Mouse (Mus musculus) kidney, postnatal 4 days (tissue): ENCODE results near the gene Ces1a.

ENCODE experiments used
- DNase-seq, 2 experiments: peaks; one replicate each; pipeline ENCODE4 v3.0.0; 2021; ENCODE audit warnings: mixed read lengths in 2 of 2

The Ces1a gene

DNA sequence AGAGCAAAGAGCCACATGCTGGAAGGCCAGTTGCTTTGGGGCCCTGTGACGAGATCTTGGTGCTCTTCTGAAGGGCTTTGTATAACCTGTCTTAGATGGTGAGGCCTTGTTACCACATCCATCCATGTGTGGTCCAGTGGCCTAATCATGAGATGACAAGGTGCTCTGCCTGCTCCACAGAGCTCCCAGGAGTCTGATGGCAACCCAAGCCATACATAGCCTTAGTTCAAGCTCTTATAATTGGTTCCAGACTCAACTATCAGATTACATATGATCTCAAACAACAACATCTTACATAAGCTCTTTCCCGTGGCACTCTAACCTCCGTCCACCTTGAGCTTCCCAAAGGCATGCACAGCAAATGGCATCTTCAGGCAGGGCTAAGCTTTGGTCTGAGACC is at the start of gene Ces1a:
TSS of gene Ces1a (minus strand) at position 101 of the 400 bp plus-strand sequence.
- DNase-seq: no peak

DNA sequence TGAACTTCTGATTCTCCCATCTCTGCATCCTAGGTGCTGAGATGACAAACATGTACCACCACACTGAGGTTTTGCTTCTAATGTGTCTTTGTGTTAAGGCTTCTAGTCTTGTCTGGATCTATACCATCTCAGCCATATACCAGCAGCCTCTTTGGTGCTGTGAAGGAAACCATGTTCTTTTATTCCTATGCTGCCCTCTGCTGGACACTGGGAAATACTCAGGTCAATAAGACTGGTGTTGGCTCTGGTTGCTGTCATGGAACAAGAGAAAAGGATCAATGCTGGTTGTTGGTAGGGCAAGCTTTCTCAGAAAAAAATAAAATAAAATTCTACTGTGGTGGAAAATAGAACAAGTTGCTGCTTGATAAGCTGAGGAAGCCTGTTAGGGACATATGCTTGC is 47.4 kb upstream of the Ces1a start:
- DNase-seq: peak; percentile 46

DNA sequence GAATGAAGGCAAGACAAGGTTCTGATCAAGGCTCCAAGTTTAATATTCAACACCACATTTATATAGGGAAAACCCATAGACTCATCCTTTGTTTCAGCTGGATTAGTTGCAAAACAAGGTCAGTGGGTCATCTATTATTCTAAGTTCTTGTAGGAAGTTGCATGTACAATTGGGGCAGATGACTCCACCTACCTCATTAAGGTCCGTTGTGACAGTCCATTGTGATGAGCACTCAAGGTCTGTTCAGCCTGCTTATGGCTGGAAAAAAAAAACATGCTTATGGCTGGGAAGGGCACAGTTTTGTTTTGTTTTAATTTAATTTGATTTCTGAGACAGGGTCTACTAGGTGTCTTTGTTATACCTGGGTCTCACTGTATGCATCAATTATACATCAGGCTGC is 43.3 kb upstream of the Ces1a start:
- DNase-seq: no peak

DNA sequence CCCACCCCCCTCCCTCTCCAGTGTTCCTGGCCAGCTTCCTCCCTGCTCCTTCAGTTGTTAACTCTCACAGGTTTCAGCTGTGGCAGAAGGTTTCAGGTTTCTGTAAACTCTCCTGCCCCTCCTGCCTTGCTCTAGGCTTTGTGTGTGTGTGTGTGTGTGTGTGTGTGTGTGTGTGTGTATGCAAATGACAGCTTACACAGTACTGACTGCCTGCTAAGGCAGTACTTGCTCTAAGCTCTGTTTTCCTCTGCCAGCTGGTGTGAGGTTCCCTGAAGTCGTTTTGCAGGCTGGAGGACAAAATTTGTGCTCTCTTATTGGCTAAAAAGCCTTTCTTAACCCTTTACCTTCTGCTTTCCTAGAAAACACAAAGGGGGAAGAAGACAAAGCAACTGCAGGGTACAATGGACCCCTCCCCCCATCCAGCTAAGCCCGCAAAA is 40.7 kb upstream of the Ces1a start:
- peak; percentile 21 to 38 for DNase-seq

DNA sequence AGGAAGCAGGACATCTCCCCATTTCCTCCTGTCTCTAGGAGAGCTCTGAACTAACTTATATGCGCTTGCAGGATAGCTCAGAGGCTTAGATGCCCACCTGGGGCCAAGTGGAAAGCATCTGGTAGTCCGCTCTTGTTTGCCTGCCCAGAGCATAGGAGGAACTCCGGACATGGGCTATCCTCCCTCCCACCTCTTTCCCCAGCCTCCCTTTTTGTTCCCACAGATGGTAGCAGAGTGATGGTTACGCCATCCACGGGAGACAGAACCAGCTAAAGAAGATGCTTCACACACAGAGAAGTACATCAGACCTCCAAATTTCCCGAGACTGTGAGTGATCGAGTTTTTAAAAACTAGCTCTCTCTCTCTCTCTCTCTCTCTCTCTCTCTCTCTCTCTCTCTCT is 40.2 kb upstream of the Ces1a start:
- no peak for DNase-seq

DNA sequence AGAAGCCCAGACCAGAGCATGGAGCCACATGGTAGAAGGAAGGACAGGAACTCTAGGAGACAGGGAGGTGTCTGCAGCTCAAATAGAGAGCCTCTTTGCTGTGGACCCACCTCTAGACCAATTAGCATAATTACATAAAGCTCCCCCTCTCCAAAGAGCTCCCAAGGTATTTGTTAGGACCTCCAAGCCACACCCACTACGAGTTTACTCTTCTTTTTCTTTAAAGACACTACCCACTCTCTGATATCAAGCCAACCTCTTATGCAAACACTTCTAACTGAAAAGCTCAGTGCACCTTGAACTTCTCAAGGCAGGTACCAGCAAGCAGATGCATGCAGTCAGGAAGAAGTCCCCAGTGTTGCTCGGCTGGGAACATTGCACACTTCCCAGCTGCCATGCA is 31.9 kb upstream of the Ces1a start, which contains the start of gene Ces1b:
TSS of gene Ces1b (minus strand) at position 131 of the 400 bp plus-strand sequence.
- DNase-seq: no peak

DNA sequence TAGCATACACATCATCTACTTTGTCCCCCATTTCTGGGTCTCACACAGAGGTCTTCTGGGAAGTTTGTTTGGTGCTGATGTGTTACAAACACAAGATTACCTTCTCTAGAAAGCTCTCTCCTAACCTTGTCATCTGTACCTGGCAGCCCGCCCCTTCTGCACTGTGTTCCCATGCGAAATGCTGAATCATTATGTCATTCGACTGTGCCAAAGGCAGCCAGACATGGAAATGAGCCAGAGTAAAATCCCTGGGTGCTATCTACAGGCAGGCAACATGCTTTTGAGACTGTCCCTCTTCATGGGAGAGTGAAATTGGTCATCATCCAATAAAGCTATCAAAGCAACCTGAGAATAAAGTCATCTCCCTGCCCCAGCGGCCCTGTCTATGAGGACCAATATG is 27.3 kb upstream of the Ces1a start:
- DNase-seq: no peak

DNA sequence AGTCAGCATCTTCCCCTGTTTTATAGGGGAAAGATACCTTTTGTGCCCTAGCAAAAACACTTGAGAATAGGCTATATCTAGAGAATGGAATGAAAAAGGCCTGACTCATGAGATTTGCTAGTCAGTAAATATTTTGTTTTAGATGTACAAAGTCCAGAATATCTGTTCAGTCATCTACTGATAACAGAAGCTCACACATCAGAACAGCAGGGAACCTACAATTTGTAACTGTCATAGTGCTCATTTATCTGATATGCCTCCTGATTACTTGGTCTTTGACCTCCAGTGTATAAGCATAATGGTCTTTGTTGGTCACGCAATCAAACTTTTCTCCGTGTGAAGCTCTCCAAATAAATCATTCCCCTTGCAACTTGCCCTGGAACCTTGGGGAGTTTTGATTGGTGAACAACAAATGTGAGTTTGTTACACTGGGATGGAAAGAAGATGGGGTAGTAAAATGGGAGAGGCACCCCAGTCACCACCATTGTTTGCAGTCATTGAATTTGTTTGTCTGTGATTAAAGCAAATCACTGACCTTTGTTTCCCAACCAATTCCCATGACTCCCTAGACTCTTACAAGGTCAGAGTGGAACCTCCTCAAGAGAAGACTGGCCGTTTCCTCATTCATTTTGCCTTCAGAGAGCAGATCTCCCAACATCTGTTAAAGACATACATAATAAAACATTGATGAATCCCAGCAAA is 15.6 kb upstream of the Ces1a start:
- no peak for DNase-seq

DNA sequence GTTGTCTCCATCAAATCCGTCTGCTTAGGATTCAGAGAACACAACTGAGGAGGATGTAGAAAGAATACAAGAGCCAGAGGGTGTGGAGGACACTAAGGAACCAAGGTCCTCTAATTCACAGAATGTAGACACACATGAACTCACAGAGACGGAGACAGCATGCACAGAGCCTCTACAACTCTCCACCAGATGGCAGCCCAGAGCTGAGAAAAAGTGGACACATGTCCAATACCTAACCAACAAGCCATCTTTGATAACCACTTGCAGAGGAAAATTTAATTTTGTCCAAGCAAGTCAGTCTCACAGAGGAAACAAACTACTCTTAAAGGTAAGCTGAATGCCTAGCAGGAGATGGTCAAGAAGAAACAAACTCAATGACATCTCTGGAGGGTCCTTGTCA is 11.2 kb upstream of the Ces1a start:
- peak; percentile 79 to 81 for DNase-seq

DNA sequence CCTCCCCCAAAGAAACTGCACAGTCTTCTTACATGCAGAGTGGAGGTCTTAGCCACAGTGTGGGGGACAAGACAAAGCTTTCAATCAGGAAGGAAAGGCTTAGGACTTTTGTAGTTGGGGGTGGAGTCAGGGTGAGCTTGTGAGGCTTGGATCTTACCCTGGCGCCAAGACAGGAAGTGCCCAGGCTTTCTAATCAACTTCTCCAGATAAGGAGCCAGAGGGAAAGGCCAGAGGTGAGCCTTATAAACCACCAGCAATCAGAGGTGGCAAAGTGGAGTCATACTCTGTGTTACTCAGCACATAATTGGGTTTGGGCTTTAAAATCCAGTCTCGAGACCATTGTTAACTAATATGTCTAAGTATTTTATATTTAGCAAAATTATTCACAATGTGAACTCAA is 7.2 kb upstream of the Ces1a start:
- no peak for DNase-seq

DNA sequence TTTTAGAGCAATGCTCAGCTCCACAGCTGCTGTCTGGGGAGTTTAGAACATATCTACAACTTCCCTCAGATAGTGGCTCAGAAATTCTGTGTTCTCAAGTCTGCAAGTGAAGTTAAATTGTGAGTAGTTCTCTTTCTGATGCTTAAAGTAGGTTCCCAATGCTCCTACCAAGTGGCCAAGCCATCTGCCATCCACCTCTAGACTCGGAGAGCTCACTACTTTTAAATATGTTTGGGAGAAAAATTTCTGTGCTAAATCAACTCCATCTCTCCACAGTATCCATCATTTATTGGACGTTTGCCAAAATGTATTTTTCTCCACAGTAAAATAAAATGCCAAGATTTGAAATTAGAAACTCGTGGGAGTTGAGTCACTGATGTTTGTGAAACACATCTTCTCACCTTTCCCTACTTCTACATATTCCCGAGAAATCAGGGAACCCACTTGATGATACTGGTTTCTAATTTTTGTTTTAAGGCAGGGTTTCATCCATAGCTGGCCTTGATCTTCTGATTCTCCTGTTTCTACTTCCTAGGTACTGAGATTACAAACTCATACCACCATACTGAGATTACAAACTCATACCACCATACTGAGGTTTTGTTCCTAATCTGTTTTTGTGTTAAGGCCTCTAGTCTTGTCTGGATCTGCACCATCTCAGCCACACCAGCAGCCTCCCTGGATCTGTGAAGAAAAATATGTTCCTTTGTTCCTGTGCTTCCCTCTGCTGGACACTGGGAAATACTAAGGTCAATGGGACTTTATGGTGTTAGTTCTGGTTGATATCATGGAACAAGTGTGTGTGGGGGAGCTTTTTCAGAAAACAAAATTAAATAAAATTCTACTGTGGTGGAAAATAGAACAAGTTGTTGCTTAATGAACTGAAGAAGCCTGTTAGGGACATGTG is 771 bp upstream of the Ces1a start:
- no peak for DNase-seq

DNA sequence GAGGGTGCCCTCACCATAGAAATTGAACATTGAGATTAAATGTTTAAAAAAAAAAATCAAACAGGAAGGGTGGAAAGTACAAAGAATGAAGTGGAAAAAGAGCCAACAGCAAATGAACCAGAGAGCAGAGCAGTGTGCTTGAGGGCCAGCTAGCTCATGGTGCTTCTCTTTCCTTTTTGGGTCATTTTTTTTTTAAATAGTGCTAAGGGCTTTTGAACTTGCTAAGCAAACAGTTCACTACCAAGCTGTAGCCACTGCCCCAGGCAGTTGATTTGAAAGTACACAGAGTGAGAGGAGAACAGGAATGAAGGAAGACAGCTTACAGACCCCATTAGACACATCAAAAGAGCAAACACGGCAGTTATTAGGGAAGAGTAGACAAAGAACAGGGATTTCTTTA is 4.9 kb downstream of the Ces1a start:
- no peak for DNase-seq

DNA sequence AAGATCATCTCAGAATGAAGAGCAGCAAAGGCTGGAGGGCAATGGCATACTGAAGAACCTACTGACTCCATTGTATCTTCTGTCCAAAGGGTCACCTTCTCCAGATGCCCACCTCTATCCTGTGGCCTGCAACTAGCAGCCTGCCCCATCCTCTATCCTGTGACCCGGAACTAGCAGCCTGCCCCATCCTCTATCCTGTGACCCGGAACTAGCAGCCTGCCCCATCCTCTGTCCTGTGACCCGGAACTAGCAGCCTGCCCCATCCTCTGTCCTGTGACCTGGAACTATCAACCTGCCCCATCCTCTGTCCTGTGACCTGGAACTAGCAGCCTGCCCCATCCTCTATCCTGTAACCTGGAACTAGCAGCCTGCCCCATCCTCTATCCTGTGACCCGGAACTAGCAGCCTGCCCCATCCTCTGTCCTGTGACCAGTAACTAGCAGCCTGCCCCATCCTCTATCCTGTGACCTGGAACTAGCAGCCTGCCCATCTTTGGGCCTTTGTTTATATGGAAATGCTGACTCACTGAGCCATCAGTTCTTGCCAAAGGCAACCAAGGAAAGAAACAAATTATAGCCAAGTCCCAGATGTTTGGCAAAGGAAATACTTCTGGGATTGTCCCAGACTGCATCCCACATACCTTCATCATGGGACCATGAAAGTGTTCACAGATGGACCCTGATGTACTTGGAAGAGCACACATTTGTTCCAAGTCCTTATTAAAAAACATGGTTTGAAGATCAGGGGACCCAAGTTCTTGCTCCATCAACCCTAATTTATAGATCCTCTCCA is 7.0 kb downstream of the Ces1a start:
- DNase-seq: no peak

DNA sequence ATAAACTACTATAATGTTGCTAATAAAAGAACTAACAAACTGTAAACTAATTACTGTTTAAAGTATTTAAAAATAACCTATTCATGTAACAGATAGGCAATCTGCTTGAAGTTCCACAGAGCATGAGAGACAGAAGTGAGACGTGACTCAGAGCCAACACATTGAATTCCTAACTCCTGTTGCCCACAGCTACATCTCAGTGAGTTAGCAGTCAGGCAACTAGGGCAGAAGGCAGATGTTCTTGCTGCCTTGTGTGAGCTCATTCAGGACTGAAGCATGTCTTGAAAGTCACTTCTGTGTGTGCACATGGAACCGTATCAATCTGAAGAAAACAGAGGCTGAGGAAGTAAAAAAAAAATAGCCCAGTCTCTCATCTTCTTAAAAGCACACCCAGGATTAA is 7.7 kb downstream of the Ces1a start:
- DNase-seq: no peak

DNA sequence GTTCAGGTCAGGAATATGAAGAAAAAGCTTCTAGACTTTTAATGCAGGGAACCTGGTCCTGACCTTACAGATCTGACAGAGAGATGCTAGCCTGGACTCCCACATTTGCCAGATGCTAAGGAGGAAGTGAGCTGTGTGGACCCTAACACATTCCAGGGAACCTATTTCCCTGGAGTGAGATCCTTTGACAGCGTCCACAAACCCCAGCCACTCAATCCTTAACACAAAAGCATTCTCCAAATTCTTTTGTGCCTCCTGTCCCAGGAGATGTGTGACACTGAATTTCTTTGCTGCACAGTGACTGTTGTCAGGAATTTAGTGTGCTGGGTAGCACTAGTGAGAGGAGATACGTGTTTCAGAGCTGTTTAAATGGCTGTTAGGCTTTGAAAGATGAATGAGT is 9.2 kb downstream of the Ces1a start:
- DNase-seq: no peak

DNA sequence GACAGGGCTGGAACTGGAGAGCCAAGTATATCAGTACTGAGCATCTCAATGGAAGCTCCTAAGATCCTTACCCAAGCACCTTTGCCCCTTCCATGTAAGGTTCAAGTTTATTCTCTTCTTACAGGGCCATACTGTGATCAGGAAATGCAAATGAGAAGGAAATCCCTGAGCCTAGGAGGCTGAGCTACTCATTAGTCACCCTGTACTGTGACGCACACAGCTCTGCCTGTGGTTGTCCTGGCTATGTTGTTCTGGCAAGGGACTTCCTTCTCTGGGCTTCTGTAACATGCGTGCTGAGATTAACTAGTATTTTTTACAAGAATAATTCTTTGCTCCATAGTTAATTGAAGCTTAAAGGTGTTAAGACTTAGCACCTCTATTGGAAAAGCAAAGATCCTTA is 17.3 kb downstream of the Ces1a start:
- DNase-seq: no peak

DNA sequence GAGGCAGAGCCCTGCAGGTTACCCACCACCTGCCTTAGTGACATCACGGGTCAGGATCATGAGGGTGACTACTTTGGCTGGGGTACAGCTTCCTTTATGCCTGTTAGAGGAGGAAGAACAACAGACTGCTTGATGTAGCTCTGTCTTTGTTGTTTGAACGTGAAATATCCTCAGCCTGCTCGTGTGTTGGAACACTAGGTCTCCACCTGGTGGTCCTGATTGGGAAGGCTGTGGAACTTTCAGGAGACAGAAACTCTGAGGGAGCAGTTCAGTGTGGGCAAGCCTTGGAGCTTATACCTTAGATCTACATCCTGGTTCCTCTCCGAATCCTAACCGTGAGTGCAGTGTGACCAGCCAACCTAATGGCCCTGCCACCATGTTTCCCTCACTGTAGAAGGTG is 26.3 kb downstream of the Ces1a start:
- DNase-seq: no peak

DNA sequence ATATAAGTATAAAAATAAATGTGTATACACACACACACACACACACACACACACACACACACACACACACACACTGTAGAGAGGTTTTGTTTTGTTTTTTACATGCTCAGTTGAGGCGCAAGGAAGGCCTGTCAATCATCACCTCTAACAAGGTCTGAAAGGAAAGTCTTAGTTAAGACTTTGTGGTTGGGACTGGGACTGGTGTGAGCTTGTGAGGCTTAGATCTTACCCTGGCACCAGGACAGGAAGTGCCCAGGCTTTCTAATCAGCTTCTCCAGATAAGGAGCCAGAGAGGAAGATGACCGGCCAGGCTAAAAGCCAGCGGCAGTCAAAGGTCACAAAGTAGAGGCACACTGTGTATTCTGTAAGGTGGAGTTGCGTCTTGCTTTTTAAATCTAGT is 33.7 kb downstream of the Ces1a start:
- no peak for DNase-seq

DNA sequence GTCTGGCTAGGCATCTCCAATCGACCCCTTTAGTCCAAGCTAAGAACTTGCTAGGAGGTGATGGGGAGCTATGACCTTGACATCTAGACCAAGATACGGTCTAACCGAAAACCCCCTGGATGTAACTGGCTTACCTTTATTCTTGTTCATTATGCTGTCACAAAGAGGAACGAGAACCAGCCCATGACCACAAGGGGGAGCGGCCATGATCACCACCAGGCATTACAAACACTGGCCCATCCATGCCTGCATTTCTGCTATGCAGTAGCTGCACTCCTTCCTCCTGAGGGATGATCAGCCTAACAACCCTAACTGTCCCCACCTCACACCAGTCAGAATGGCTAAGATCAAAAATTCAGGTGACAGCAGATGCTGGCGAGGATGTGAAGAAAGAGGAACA is 35.8 kb downstream of the Ces1a start:
- DNase-seq: peak; percentile 22 to 26

DNA sequence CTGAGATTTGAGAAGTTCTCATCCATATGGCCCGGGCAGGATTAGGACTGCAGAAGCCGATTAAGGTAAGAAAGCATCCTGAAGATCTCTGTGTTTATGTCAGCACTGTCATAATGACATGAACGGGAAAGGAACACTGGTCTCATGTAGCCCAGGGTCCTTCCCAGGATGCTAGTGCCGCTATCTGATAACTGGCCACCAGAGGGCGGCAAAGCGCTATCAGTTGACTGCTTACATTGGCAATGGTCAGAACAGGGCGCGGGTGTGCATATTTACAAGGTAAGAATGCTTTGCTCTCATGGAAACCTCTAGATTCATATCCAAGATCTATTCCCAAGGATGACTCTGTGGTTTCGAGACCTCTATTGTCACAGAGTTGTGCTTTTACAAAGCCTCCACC is 36.6 kb downstream of the Ces1a start:
- DNase-seq: peak; percentile 93 to 94

DNA sequence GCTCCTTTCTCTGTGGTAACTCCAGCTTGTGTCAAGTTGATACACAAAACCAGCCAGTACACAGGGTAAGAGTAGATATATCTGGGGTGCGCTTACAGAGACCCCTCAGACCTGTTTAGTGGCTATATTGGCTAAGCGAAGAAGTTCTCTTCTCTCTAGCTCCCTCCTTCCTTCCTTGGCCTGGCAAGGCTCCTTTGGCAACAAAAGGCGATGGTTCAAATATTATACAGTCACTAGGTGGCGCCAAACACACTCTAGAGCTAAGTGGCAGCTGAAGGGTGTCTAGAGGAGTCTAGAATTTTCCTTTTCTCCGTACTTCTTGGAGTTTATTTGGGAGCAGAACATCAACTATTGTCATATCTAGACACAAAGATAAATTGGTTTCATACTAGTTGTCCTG is 37.7 kb downstream of the Ces1a start:
- DNase-seq: peak; percentile 43 to 48

DNA sequence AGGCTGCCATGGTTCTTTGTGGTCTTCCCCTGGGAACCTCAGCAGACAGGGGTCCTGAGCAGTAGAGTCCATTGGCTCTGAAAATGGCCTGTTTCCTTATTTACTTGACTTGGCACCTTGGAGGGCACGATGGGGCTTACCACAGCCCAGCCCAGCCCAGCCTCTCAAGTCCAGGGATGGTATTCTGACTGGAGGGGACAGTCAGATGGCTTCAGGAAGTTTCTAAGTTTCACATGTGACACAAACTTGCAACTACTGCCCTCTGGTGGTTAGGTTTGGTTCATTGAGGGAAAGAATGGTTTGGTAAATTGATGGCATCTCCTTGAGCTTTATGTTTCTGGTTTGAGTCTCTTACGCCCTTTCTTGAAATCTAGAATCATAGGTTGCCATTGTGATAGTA is 49.4 kb downstream of the Ces1a start:
- peak; percentile 50 to 62 for DNase-seq

DNA sequence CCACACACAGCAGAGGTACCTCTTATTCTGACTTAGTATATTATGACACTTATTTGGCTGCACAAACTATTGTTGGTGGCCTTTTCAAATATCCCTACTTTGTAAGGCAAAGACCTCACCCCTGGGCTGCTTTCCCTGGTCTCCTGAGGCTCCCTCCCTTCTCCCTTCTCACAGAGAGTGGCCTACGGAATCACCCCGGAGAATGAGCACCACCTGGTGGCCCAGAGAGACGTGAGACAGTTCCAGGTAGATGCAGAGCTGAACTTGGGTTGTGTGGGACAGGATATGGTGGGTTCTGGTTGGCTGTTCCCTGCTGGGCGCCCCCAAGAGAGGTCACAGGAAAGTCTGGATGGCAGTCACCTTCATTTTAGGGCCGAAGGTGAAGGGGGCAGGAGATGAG is 51.2 kb downstream of the Ces1a start:
- DNase-seq: peak; percentile 67 to 75
